Mouse (Mus musculus) stomach, embryonic 14.5 days (tissue): ENCODE measurements around the gene Upp2. TPM values are rescaled to one million over a fixed set of nuclear protein-coding genes. Genes with fewer than 3 reads are reported as not detected.
A peak's percentile ranks its signal among the peaks of the same experiment; 100 is the strongest.

Experiments used
- ATAC-seq: fragments of 200-750 bp; cut with Nextera tagmentation; 2 replicates; pipeline ENCODE4 v1.8.0; 2017; ENCODE audit warnings: low read depth, moderate TSS enrichment; ENCODE audit not compliant: insufficient number of reproducible peaks, insufficient read depth, low FRiP score
- H3K27ac ChIP-seq: fragments of 300-500 bp; sonication (generic); 2 replicates; pipeline ENCODE4 v1.5.1; 2014; ENCODE audit warnings: mild to moderate bottlenecking, low read length, moderate library complexity, mixed read lengths
- H3K27me3 ChIP-seq: fragments of 300-500 bp; sonication (generic); 2 replicates; pipeline ENCODE4 v1.6.1; 2014; ENCODE audit warnings: low read length, control low read depth, mixed read lengths; ENCODE audit not compliant: control insufficient read depth, insufficient read depth
- H3K36me3 ChIP-seq: fragments of 300-500 bp; sonication (generic); 2 replicates; pipeline ENCODE4 v1.6.1; 2014; ENCODE audit warnings: mild to moderate bottlenecking, control low read depth, low read length, moderate library complexity, mixed read lengths; ENCODE audit not compliant: control insufficient read depth, insufficient read depth
- H3K4me1 ChIP-seq: fragments of 300-500 bp; sonication (generic); 2 replicates; pipeline ENCODE4 v1.6.1; 2014; ENCODE audit warnings: low read length, control low read depth, mixed read lengths; ENCODE audit not compliant: control insufficient read depth, insufficient read depth
- H3K4me2 ChIP-seq: fragments of 300-500 bp; sonication (generic); replicated peaks from 2 replicates; pipeline ENCODE4 v1.6.1; 2014; ENCODE audit warnings: low read depth, low read length, control low read depth
- H3K4me3 ChIP-seq: fragments of 300-500 bp; sonication (generic); 2 replicates; pipeline ENCODE4 v1.5.1; 2014; ENCODE audit warnings: low read depth, low read length, control low read depth
- H3K9ac ChIP-seq: fragments of 300-500 bp; sonication (generic); replicated peaks from 2 replicates; pipeline ENCODE4 v1.6.1; 2014; ENCODE audit warnings: low read depth, mild to moderate bottlenecking, control low read depth, low read length, moderate library complexity, mixed read lengths
- H3K9me3 ChIP-seq: fragments of 300-500 bp; sonication (generic); 2 replicates; pipeline ENCODE4 v1.6.1; 2016; ENCODE audit warnings: low read depth, low read length, control low read depth; ENCODE audit not compliant: control insufficient read depth
- WGBS: fragments of 180-500 bp; shearing (Covaris S2); extraction: QIAGEN DNeasy Blood & Tissue Kit; methylation state at CpG from one replicate; pipeline ENCODE4 v1.1.7; 2014; 5-methylcytosine and 5-hydroxymethylcytosine counted together
- polyA plus RNA-seq: library from polyadenylated mRNA; unstranded; fragments of >200 nt; fragmentation: Nextera tagmentation; extraction: Ambion mirVana; gene quantifications from 2 replicates; pipeline ENCODE4 v1.2.1, GENCODE M21; 2014

Gene Upp2
- polyA plus RNA-seq, 1 experiment from 2014 or later = 9.2 TPM

GRCm38 (mm10) chr2:58795432-58795831 lies 228.3 kb downstream of the Upp2 start:
- WGBS = 70% methylated on average over 5 of the region's 5 CpGs
- Histone ChIP-seq H3K4me1 (0 out of 2 replicates have a peak, but pooled peaks cover 6% of the 10 kb centered on the region), H3K9me3 (no peaks in the 10 kb centered on the region), H3K9ac (no peak overlapping the region), H3K36me3 (no peaks in the 10 kb centered on the region), H3K4me3 (no peak overlapping the region), H3K27me3 (no peaks in the 10 kb centered on the region), H3K4me2 (no peak overlapping the region), H3K27ac (no peak overlapping the region)
- no peak for ATAC-seq

GRCm38 (mm10) chr2:58797506-58797905 lies 230.4 kb downstream of the Upp2 start:
- no peaks in the 10 kb centered on the region for H3K4me1 ChIP-seq
- ATAC-seq = no peak
- H3K9me3 ChIP-seq = no peaks in the 10 kb centered on the region
- no peaks in the 10 kb centered on the region for H3K27me3 ChIP-seq
- 76% methylated on average over 4 of the region's 4 CpGs for WGBS
- H3K9ac ChIP-seq = no peak overlapping the region
- no peak overlapping the region for H3K4me2 ChIP-seq
- H3K27ac ChIP-seq = no peak overlapping the region
- H3K36me3 ChIP-seq = no peaks in the 10 kb centered on the region
- no peak overlapping the region for H3K4me3 ChIP-seq

DNA sequence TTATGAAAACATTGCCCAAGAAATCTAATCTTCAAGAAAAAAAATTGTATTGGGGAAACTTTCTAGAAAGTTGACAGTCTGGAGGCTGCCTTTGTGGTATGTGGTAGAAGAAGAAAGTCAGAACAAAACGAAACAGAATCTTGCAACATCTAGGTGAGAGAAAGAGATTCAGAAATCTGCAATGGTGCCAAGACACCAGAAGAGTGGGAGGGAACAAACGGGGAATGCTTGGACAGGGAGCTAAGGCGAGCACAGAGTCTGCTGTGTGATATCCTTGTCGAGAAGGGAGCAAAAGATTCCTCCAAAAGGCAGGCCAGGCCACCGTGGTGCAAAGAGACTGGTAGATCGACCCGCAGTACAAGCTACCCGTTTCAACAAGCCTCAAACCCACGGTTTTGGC lies 232.0 kb downstream of the Upp2 start:
- H3K27ac ChIP-seq = no peak overlapping the region
- WGBS = 85% methylated on average over 9 of the region's 9 CpGs
- no peaks in the 10 kb centered on the region for H3K36me3 ChIP-seq
- no peaks in the 10 kb centered on the region for H3K4me1 ChIP-seq
- H3K27me3 ChIP-seq = no peaks in the 10 kb centered on the region
- H3K9me3 ChIP-seq = no peaks in the 10 kb centered on the region
- H3K4me3 ChIP-seq = no peak overlapping the region
- no peak overlapping the region for H3K4me2 ChIP-seq
- no peak overlapping the region for H3K9ac ChIP-seq
- ATAC-seq = no peak

- H3K9me3 ChIP-seq = no peaks in the 10 kb centered on the region
- no peak overlapping the region for H3K27ac ChIP-seq
- no peaks in the 10 kb centered on the region for H3K36me3 ChIP-seq
- H3K27me3 ChIP-seq = no peaks in the 10 kb centered on the region
- no peak overlapping the region for H3K4me3 ChIP-seq
- WGBS = 85% methylated on average over 5 of the region's 5 CpGs
- ATAC-seq = no peak
- no peak overlapping the region for H3K9ac ChIP-seq
- no peaks in the 10 kb centered on the region for H3K4me1 ChIP-seq
- H3K4me2 ChIP-seq = no peak overlapping the region
Measured at GRCm38 (mm10) chr2:58799623-58800022, 232.5 kb downstream of the Upp2 start.

- H3K27ac ChIP-seq = no peak overlapping the region
- H3K4me2 ChIP-seq = no peak overlapping the region
- no peak for ATAC-seq
- no peaks in the 10 kb centered on the region for H3K27me3 ChIP-seq
- H3K9ac ChIP-seq = no peak overlapping the region
- H3K9me3 ChIP-seq = no peaks in the 10 kb centered on the region
- no peaks in the 10 kb centered on the region for H3K36me3 ChIP-seq
- WGBS = 59% methylated on average over 2 of the region's 2 CpGs
- H3K4me3 ChIP-seq = no peak overlapping the region
- no peaks in the 10 kb centered on the region for H3K4me1 ChIP-seq
Measured at GRCm38 (mm10) chr2:58812941-58813340, 245.8 kb downstream of the Upp2 start.

GRCm38 (mm10) chr2:58828910-58829600 lies 262.0 kb downstream of the Upp2 start:
- peaks cover 3% of the 10 kb centered on the region; the same call in 1 of the 2 replicates for H3K9me3 ChIP-seq
- no peaks in the 10 kb centered on the region for H3K27me3 ChIP-seq
- 49% methylated on average over 3 of the region's 3 CpGs for WGBS
- no peak overlapping the region for H3K4me2 ChIP-seq
- H3K4me3 ChIP-seq = no peak overlapping the region
- no peak overlapping the region for H3K9ac ChIP-seq
- H3K27ac ChIP-seq = peak overlapping the region; percentile 71; the same call in 1 of the 2 replicates
- no peaks in the 10 kb centered on the region for H3K36me3 ChIP-seq
- H3K4me1 ChIP-seq = 0 out of 2 replicates have a peak, but pooled peaks cover 5% of the 10 kb centered on the region
- peak; percentile 87 for ATAC-seq

- no peaks in the 10 kb centered on the region for H3K27me3 ChIP-seq
- peaks cover 3% of the 10 kb centered on the region; the same call in 1 of the 2 replicates for H3K9me3 ChIP-seq
- 0 out of 2 replicates have a peak, but pooled peaks cover 5% of the 10 kb centered on the region for H3K4me1 ChIP-seq
- no peak overlapping the region for H3K4me2 ChIP-seq
- 44% methylated on average over 7 of the region's 7 CpGs for WGBS
- no peaks in the 10 kb centered on the region for H3K36me3 ChIP-seq
- ATAC-seq = no peak; the same call in 1 of the 2 replicates
- H3K27ac ChIP-seq = peak overlapping the region; percentile 71; the same call in 1 of the 2 replicates
- H3K4me3 ChIP-seq = no peak overlapping the region
- H3K9ac ChIP-seq = no peak overlapping the region
Measured at GRCm38 (mm10) chr2:58829981-58830742, 263.1 kb downstream of the Upp2 start.

DNA sequence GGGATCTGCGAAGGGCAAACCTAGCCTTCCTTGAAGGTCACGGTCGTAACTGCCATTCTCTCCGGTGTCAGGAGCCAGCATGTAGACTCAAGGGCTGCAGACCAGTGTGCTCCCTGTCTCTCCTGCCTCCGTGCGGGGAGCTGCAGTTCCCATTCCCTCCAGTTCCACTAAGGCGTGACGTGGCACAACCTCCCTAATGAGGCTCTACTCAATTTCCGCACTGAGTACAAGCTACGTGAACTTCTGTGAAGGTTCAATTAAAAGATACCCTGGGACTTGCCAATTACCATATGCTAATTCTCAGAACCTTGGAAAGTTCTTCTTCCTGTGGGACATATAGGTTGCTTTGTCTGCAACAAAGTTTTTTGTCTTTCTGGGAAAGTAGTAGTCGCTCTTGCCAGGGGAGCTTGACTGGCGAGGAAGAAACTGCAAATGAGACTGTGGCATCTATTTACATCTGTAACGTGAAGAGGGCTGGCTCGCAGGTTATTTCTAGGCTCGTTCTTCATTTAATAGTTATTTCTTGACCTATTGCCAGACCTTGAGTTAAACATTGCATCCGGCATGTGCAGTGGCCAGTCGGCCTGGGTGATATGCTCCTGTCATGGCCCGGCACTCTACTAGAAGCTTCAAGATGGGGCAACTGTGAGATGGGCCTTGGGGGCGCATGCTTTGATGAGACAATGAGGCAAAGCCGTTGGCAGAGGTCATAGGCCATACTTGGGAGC lies 265.3 kb downstream of the Upp2 start:
- ATAC-seq = no peak
- peaks cover 3% of the 10 kb centered on the region; the same call in 1 of the 2 replicates for H3K9me3 ChIP-seq
- H3K36me3 ChIP-seq = no peaks in the 10 kb centered on the region
- no peaks in the 10 kb centered on the region for H3K27me3 ChIP-seq
- H3K4me1 ChIP-seq = 0 out of 2 replicates have a peak, but pooled peaks cover 5% of the 10 kb centered on the region
- WGBS = 93% methylated on average over 20 of the region's 20 CpGs
- no peak overlapping the region for H3K9ac ChIP-seq
- no peak overlapping the region for H3K4me2 ChIP-seq
- no peak overlapping the region for H3K27ac ChIP-seq
- H3K4me3 ChIP-seq = no peak overlapping the region
